In genomic region chr6:108457516-108458181, GRCm38 (mm10) we compare ENCODE assay signal across 9 mouse cellular contexts.
DNase-seq lines count a peak whose midpoint lies in the region; ATAC-seq and TF ChIP-seq lines count a peak whose summit lies in the region.
"Had no signal": no experiment of that assay in that cellular context is flagged by ENCODE, and none has a peak within 500 bp of the region (broad histone marks: within the 10 kb centered on the region; RNA-seq: fewer than 3 reads in every experiment).

No protein-coding gene starts in this region.

- peak overlapping the region; percentile 79 for H3K27ac ChIP-seq in heart, embryonic 12.5 days (ENCODE audit: poor library complexity, severe bottlenecking)
- H3K27ac ChIP-seq in liver, postnatal 0 days (ENCODE audit: low read depth), result peak overlapping the region; percentile 94
- H3K27ac ChIP-seq: liver, embryonic 14.5 days had no signal

- CTCF ChIA-PET in Patski (lab: Charles Lee), result interaction anchor here (0.7 to 4.7 kb wide), 10 partner anchors 11 to 281 kb away, joined by 3 to 32 read pairs (median 4); partner anchors contain the start of gene Bhlhe40

- peaks cover 5% of the 10 kb centered on the region; the same call in 1 of the 2 replicates for H3K36me3 ChIP-seq in heart, embryonic 12.5 days
- no peaks in the 10 kb centered on the region for H3K36me3 ChIP-seq in liver, postnatal 0 days (replicated peaks; ENCODE audit: insufficient read depth, low read length)

- H3K9ac ChIP-seq in heart, embryonic 12.5 days, result 0 out of 2 replicates have a peak overlapping the region, but pooled peaks have one; percentile 68
- H3K9ac ChIP-seq in liver, postnatal 0 days (replicated peaks), result peak overlapping the region; percentile 44; the same call in 1 of the 2 replicates
- H3K9ac ChIP-seq: liver, embryonic 14.5 days had no signal

- H3K4me1 ChIP-seq in heart, embryonic 12.5 days (replicated peaks), result peaks cover 51% of the 10 kb centered on the region
- H3K4me1 ChIP-seq in liver, postnatal 0 days (ENCODE audit: insufficient read depth), result peaks cover 30% of the 10 kb centered on the region

- TF ChIP-seq CTCF in Patski (IDR thresholded peaks at IDR 0.05), result no peak
- TF ChIP-seq CTCF in liver, postnatal 0 days (IDR thresholded peaks at IDR 0.05; ENCODE audit: low read depth), result no peak

- peak; percentile 53 for DNase-seq in gastrocnemius, adult 18-20 months (ENCODE audit: low spot score)
- DNase-seq in gastrocnemius, postnatal 10 days, result no peak
- no peak for DNase-seq in Patski (ENCODE audit: low read depth, low spot score)
- no peak for DNase-seq in liver, postnatal 0 days
- no peak for DNase-seq in T-cell, adult 2 months (ENCODE audit: low spot score)
- no peak for DNase-seq in urinary bladder, postnatal 25 days (ENCODE audit: low spot score)
- no peak for DNase-seq in layer of hippocampus, adult 18-20 months (ENCODE audit: low spot score in 2 of 2)

- no peaks in the 10 kb centered on the region for H3K9me3 ChIP-seq in heart, embryonic 12.5 days (replicated peaks)
- H3K9me3 ChIP-seq in liver, postnatal 0 days (ENCODE audit: low read length), result no peaks in the 10 kb centered on the region

- H3K4me2 ChIP-seq in heart, embryonic 12.5 days, result peak overlapping the region; percentile 63; the same call in 1 of the 2 replicates
- H3K4me2 ChIP-seq in liver, postnatal 0 days (ENCODE audit: low read depth, low read length), result peak overlapping the region; percentile 32; the same call in 1 of the 2 replicates

- in situ Hi-C loops in Patski (cut with MboI; ENCODE audit: low pct_unique_long_range_greater_than_20kb), result loop anchor here (5.0 kb wide), 2 partner anchors 80 to 205 kb away; partner anchors contain the start of gene Bhlhe40

- no peak for TF ChIP-seq EP300 in liver, postnatal 0 days (IDR thresholded peaks at IDR 0.05; ENCODE audit: low read depth)

- no peak overlapping the region for H3K4me3 ChIP-seq in heart, embryonic 12.5 days
- no peak overlapping the region for H3K4me3 ChIP-seq in liver, postnatal 0 days (ENCODE audit: low read depth, low read length)

- H3K27me3 ChIP-seq in Patski, result no peaks in the 10 kb centered on the region
- no peaks in the 10 kb centered on the region for H3K27me3 ChIP-seq in heart, embryonic 12.5 days (replicated peaks)
- no peaks in the 10 kb centered on the region for H3K27me3 ChIP-seq in liver, postnatal 0 days (ENCODE audit: insufficient read depth, low read length)

- peak; percentile 60 for ATAC-seq in Patski
- peak; percentile 23; the same call in 1 of the 2 replicates for ATAC-seq in heart, embryonic 12.5 days (ENCODE audit: insufficient number of reproducible peaks, low FRiP score)
- ATAC-seq in liver, postnatal 0 days, result no peak

- WGBS in heart, embryonic 12.5 days, result 57% methylated on average over 14 of the region's 14 CpGs
- WGBS in liver, postnatal 0 days (ENCODE audit: insufficient replicate concordance), result 59% methylated on average over 14 of the region's 14 CpGs

- POLR2A ChIA-PET in Patski (lab: Charles Lee), result interaction anchor here (0.6 to 5.3 kb wide), 5 partner anchors 10 to 203 kb away, joined by 3 to 46 read pairs (median 9); partner anchors contain the start of gene Bhlhe40
